Mouse (Mus musculus): ENCODE results near the gene Ttc23.

Ttc23 gene

GRCm38 (mm10) chr7:67740382-67740781 is 93.2 kb downstream of the Ttc23 start:
- in situ Hi-C loops (cut with MseI, MboI), result no loop called here

GRCm38 (mm10) chr7:67740796-67741195 is 93.6 kb downstream of the Ttc23 start:
- in situ Hi-C loops (cut with MseI, MboI), result no loop called here

GRCm38 (mm10) chr7:67741706-67742105 is 94.5 kb downstream of the Ttc23 start:
- in situ Hi-C loops (cut with MseI, MboI), result no loop called here

GRCm38 (mm10) chr7:67747731-67748305 is 100.6 kb downstream of the Ttc23 start:
- in situ Hi-C loops (cut with MseI, MboI), result no loop called here

- in situ Hi-C loops (cut with MseI, MboI), result loop anchor here in 1 of 2 experiments (10.0 kb wide), 1 partner anchor 75 kb away; no protein-coding TSS in a partner anchor
Observed at GRCm38 (mm10) chr7:67749441-67750239, 102.4 kb downstream of the Ttc23 start.

DNA sequence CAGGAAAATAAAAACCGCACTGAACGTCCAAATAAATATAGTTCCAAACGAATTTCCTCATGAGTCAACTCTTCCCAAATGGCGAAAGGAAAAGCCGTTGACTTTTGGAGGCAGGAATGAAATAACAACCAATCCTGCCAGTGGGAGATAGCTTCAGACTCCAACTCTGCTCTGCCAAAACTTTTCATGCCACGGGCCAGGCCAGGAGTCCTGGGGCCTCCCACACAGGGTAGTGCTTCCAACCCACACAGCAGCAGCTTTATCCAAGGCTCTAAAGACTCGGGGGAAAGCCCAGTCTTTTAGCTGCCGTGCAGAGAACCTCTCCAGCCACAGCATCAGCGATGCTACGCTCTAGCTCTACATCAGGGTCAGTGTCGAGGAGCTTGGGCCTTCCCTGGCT is 107.4 kb downstream of the Ttc23 start:
- in situ Hi-C loops (cut with MseI, MboI), result loop anchor here in 1 of 2 experiments (10.0 kb wide), 1 partner anchor 80 kb away; no protein-coding TSS in a partner anchor

DNA sequence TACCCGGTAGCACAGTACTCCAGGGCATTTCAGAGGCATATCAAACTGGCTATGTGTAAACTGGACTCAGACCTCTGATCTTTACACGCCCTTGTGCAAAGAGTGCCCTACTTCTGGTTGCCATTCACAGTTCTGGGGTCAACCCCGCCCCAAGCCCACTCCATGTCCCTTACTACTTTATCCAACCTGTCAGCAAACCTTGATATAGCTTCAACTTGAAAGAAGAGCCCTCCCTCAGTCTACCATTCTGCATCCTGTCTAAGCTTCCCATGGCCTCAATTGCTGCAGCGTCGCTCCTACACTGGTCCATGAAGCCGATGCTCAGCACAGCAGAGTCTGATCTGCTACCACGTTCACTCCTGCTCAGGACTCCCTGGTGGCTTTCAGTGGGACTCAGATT is 108.2 kb downstream of the Ttc23 start:
- in situ Hi-C loops (cut with MseI, MboI), result loop anchor here in 1 of 2 experiments (10.0 kb wide), 1 partner anchor 81 kb away; no protein-coding TSS in a partner anchor

GRCm38 (mm10) chr7:67756636-67757035 is 109.4 kb downstream of the Ttc23 start:
- in situ Hi-C loops (cut with MseI, MboI), result loop anchor here in 1 of 2 experiments (10.0 kb wide), 1 partner anchor 82 kb away; no protein-coding TSS in a partner anchor

GRCm38 (mm10) chr7:67758506-67758857 is 111.3 kb downstream of the Ttc23 start:
- in situ Hi-C loops (cut with MseI, MboI), result loop anchor here in 1 of 2 experiments (10.0 kb wide), 1 partner anchor 84 kb away; no protein-coding TSS in a partner anchor

GRCm38 (mm10) chr7:67758858-67759628 is 111.8 kb downstream of the Ttc23 start:
- in situ Hi-C loops (cut with MseI, MboI), result loop anchor here in 1 of 2 experiments (10.0 kb wide), 1 partner anchor 84 kb away; no protein-coding TSS in a partner anchor

DNA sequence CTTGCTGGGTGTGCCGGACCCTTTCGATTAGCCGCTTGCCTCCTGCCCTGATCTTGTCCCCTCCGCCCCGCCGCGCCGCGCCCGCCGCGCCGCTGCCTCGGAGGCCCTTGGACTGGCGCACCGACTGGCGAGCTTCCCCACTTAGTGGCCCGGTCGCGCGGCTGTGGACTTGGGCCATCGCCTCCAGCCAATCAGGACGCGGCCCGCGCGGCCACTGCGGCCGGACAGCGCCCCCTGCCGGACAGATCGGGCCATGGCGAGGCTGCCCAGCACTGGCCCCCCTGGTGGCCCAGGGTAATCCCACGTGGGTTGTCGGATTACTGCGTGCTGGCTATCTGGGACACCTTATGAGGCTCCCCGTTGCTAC is 112.4 kb downstream of the Ttc23 start, which contains the start of gene Synm:
Gene Synm (minus strand): TSS at position 114 of the 367 bp plus-strand sequence.
- in situ Hi-C loops (cut with MseI, MboI), result loop anchor here in 1 of 2 experiments (10.0 kb wide), 1 partner anchor 85 kb away; no protein-coding TSS in a partner anchor

DNA sequence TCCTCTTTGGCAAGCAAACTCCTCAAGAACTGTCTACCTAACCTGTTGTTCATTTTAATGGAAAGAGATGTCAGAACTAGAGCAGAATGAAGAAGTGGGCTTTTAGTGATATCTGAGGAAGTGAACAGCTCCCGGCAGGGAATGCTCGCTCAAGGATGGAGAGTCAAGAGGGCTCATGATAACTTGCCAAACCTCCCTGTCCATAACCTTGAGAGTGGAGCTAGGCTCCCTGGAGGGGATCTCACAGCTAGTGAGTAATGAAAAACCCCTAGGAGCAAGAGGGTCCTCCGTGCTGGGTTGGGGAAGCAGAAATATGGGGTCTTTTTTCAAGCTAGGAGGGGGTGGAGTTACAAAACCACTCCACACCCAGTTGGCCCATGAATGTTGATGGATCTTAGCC is 116.4 kb downstream of the Ttc23 start:
- in situ Hi-C loops (cut with MseI, MboI), result loop anchor here in 1 of 2 experiments (5.0 kb wide), 1 partner anchor 91 kb away; no protein-coding TSS in a partner anchor

- in situ Hi-C loops (cut with MseI, MboI), result no loop called here
Observed at GRCm38 (mm10) chr7:67768125-67768524, 120.9 kb downstream of the Ttc23 start.

DNA sequence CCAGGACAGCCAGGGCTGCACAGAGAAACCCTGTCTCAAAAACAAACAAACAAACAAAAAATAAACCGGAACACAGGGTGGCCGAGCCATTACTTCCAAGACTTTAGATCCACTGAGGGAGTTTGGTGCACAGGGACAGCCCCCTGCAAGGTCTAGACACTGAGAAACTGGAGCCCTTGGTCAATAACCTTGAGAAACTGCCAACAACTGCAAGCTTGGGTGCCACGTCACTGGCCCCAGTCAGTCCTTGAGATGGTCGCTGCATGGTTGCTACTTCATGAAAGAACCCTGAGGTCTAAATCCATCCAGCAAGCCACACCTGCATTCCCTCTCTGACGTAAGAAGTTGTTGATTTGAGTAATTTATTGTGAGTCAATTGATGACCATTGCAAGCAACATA is 122.3 kb downstream of the Ttc23 start:
- in situ Hi-C loops (cut with MseI, MboI), result no loop called here

GRCm38 (mm10) chr7:67772231-67772630 is 125.0 kb downstream of the Ttc23 start:
- in situ Hi-C loops (cut with MseI, MboI), result no loop called here

DNA sequence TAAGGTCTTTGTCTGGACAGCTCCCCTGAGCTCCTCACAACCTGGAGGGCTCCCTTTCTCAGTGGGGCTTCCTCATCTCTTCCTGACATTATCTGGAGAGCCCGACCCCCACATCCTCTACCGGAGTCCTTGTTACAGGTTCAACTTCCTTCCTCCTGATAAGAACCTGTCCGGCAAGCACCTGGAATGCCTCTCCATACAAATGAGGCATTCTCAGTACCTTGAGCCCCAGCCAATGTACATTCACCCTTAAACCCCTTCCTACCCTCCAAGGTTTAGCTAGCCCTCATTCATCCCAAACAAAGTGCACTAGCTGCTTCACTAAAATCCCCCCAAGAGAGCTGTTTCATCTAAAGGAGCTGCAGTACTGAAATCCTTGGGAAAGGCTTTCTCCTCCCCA is 128.4 kb downstream of the Ttc23 start:
- in situ Hi-C loops (cut with MseI, MboI), result loop anchor here (25.0 kb wide), 2 partner anchors 362 to 537 kb away; no protein-coding TSS in a partner anchor

DNA sequence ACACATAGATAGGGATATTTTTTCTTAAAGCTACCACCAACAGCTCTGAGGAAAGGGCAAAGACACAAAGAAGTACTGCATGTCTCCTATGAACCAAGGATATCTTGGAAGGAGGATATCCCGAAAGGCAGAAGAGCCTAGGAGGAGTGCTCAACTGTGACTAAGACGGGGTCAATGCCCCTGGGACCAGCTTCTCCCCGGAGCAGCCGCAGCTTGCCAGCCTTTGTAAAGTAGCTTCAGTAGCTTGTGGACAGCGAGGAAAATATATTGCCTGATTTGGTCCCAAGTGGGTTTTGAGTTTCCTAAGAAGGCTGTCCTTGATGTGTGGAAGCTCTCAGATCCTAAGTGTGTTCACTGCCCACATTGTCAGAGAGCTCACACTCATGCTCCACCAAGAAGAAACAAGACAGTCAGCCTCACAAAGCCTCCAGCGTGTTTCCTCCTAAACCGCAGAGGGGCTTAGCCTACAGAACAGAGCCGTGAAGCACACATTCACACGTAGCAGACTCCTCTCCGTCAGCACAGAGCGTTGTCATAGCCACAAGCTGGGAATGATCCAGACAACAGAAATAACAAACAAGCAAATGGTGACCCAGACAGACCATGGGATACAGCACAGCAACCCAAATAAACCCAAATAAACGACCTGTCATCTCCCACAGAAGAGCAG is 129.6 kb downstream of the Ttc23 start:
- in situ Hi-C loops (cut with MseI, MboI), result loop anchor here (25.0 kb wide), 2 partner anchors 361 to 536 kb away; no protein-coding TSS in a partner anchor

- in situ Hi-C loops (cut with MseI, MboI), result loop anchor here (25.0 kb wide), 2 partner anchors 349 to 524 kb away; no protein-coding TSS in a partner anchor
Observed at GRCm38 (mm10) chr7:67787861-67788260, 140.7 kb downstream of the Ttc23 start.

- in situ Hi-C loops (cut with MseI, MboI), result loop anchor here (25.0 kb wide), 2 partner anchors 349 to 524 kb away; no protein-coding TSS in a partner anchor
Observed at GRCm38 (mm10) chr7:67788713-67789112, 141.5 kb downstream of the Ttc23 start.

GRCm38 (mm10) chr7:67791256-67791655 is 144.0 kb downstream of the Ttc23 start:
- in situ Hi-C loops (cut with MseI, MboI), result loop anchor here (25.0 kb wide), 2 partner anchors 346 to 521 kb away; no protein-coding TSS in a partner anchor

GRCm38 (mm10) chr7:67793449-67793848 is 146.2 kb downstream of the Ttc23 start:
- in situ Hi-C loops (cut with MseI, MboI), result loop anchor here (25.0 kb wide), 2 partner anchors 344 to 519 kb away; no protein-coding TSS in a partner anchor
